Mouse (Mus musculus): Measurements from ENCODE around the gene 1700049E17Rik2.
"Not testable (repeated sequence)": the region's sequence is repeated elsewhere in the genome, so short reads cannot be mapped to it uniquely, and the experiment has no call there.

The 1700049E17Rik2 gene

GRCm38 (mm10) chr14:41572911-41573310 is at the start of gene 1700049E17Rik2:
TSS of gene 1700049E17Rik2 (plus strand) at chr14:41573211.
- not testable (repeated sequence) for DNase-seq

- not testable (repeated sequence) for DNase-seq
Observed at GRCm38 (mm10) chr14:41524695-41525094, 48.3 kb upstream of the 1700049E17Rik2 start.

GRCm38 (mm10) chr14:41555483-41555882 is 17.5 kb upstream of the 1700049E17Rik2 start, which contains the start of gene Gm7970:
TSS of gene Gm7970 (minus strand) at chr14:41555583.
- DNase-seq = not testable (repeated sequence)

- not testable (repeated sequence) for DNase-seq
Observed at GRCm38 (mm10) chr14:41586346-41586745, 13.3 kb downstream of the 1700049E17Rik2 start.

GRCm38 (mm10) chr14:41600935-41601334 is 27.9 kb downstream of the 1700049E17Rik2 start:
- DNase-seq = not testable (repeated sequence)

- DNase-seq = not testable (repeated sequence)
Observed at GRCm38 (mm10) chr14:41610690-41611089, 37.7 kb downstream of the 1700049E17Rik2 start.

GRCm38 (mm10) chr14:41622535-41622934 is 49.5 kb downstream of the 1700049E17Rik2 start:
- not testable (repeated sequence) for DNase-seq

GRCm38 (mm10) chr14:41624512-41624911 is 51.5 kb downstream of the 1700049E17Rik2 start, which contains the start of gene Gm3072:
TSS of gene Gm3072 (minus strand) at chr14:41624612.
- DNase-seq = not testable (repeated sequence)

- DNase-seq = not testable (repeated sequence)
Observed at GRCm38 (mm10) chr14:41630144-41630543, 57.1 kb downstream of the 1700049E17Rik2 start.
